Mouse (Mus musculus) liver, embryonic 12.5 days (tissue): ENCODE data around the gene Lbx2. TPM values are rescaled to one million over a fixed set of nuclear protein-coding genes. Genes with fewer than 3 reads are reported as not detected.

ENCODE experiments used
- ATAC-seq: fragments of 200-750 bp; cut with Nextera tagmentation; 2 replicates; pipeline ENCODE4 v1.8.0; 2017; ENCODE audit warnings: moderate number of reproducible peaks, mild to moderate bottlenecking, moderate library complexity
- H3K27ac ChIP-seq: fragments of 300-500 bp; sonication (generic); 2 replicates; pipeline ENCODE4 v1.5.1; 2016; ENCODE audit warnings: mild to moderate bottlenecking
- H3K27me3 ChIP-seq: fragments of 300-500 bp; sonication (generic); replicated peaks from 2 replicates; pipeline ENCODE4 v1.6.1; 2016; ENCODE audit warnings: mild to moderate bottlenecking, moderate library complexity
- H3K36me3 ChIP-seq: fragments of 300-500 bp; sonication (generic); 2 replicates; pipeline ENCODE4 v1.6.1; 2016; ENCODE audit warnings: mild to moderate bottlenecking, moderate library complexity
- H3K4me1 ChIP-seq: fragments of 300-500 bp; sonication (generic); 2 replicates; pipeline ENCODE4 v1.6.1; 2016
- H3K4me2 ChIP-seq: fragments of 300-500 bp; sonication (generic); 2 replicates; pipeline ENCODE4 v1.6.1; 2016; ENCODE audit warnings: mild to moderate bottlenecking, moderate library complexity
- H3K4me3 ChIP-seq: fragments of 300-500 bp; sonication (generic); 2 replicates; pipeline ENCODE4 v1.5.1; 2016; ENCODE audit warnings: mild to moderate bottlenecking, moderate library complexity
- H3K9ac ChIP-seq: fragments of 300-500 bp; sonication (generic); 2 replicates; pipeline ENCODE4 v1.6.1; 2016; ENCODE audit warnings: mild to moderate bottlenecking, moderate library complexity
- H3K9me3 ChIP-seq: fragments of 300-500 bp; sonication (generic); replicated peaks from 2 replicates; pipeline ENCODE4 v1.6.1; 2016; ENCODE audit warnings: mild to moderate bottlenecking, moderate library complexity
- WGBS: fragments of 180-500 bp; shearing (Covaris S2); methylation state at CpG from one replicate; pipeline ENCODE4 v1.1.7; 2016; ENCODE audit not compliant: insufficient replicate concordance; 5-methylcytosine and 5-hydroxymethylcytosine counted together
- polyA plus RNA-seq: library from polyadenylated mRNA; unstranded; fragments of >200 nt; fragmentation: Nextera tagmentation; extraction: Ambion mirVana; gene quantifications from 2 replicates; pipeline ENCODE4 v1.2.1, GENCODE M21; 2016

Lbx2 gene
- polyA plus RNA-seq, 1 experiment from 2014 or later, result 0.25 TPM

- ATAC-seq, result no peak
- peaks cover 38% of the 10 kb centered on the region for H3K4me1 ChIP-seq
- H3K4me3 ChIP-seq, result peak within 1 kb of the TSS; percentile 87
- peak within 1 kb of the TSS; percentile 93 for H3K4me2 ChIP-seq
- H3K9me3 ChIP-seq, result no peaks in the 10 kb centered on the region
- peak within 1 kb of the TSS; percentile 87 for H3K9ac ChIP-seq
- WGBS, result 30% methylated on average over 5 of the region's 5 CpGs
- peak within 1 kb of the TSS; percentile 89 for H3K27ac ChIP-seq
- H3K36me3 ChIP-seq, result peaks cover 9% of the 10 kb centered on the region
- H3K27me3 ChIP-seq, result no peaks in the 10 kb centered on the region
Observed at GRCm38 (mm10) chr6:83125331-83125730, 39.2 kb downstream of the Lbx2 start, which contains the start of gene Ino80b. Gene Ino80b, minus strand, starts transcription at chr6:83125431.

- no peak overlapping the region for H3K9ac ChIP-seq
- 81% methylated on average over 5 of the region's 5 CpGs for WGBS
- no peaks in the 10 kb centered on the region for H3K27me3 ChIP-seq
- H3K4me1 ChIP-seq, result peaks cover 36% of the 10 kb centered on the region
- ATAC-seq, result no peak
- H3K27ac ChIP-seq, result no peak overlapping the region
- no peak overlapping the region for H3K4me2 ChIP-seq
- H3K9me3 ChIP-seq, result no peaks in the 10 kb centered on the region
- H3K36me3 ChIP-seq, result peaks cover 9% of the 10 kb centered on the region
- H3K4me3 ChIP-seq, result no peak overlapping the region
Observed at GRCm38 (mm10) chr6:83127419-83127818, 41.3 kb downstream of the Lbx2 start.

- Histone ChIP-seq H3K9me3 (no peaks in the 10 kb centered on the region), H3K4me1 (peaks cover 39% of the 10 kb centered on the region), H3K36me3 (no peaks in the 10 kb centered on the region), H3K27ac (peak overlapping the region; percentile 65), H3K27me3 (peaks cover 28% of the 10 kb centered on the region), H3K9ac (no peak overlapping the region), H3K4me2 (no peak overlapping the region), H3K4me3 (no peak overlapping the region)
- ATAC-seq, result peak; percentile 42
- 53% methylated on average over 6 of the region's 6 CpGs for WGBS
Observed at GRCm38 (mm10) chr6:83131469-83132034, 45.4 kb downstream of the Lbx2 start.

- no peaks in the 10 kb centered on the region for H3K9me3 ChIP-seq
- no peak for ATAC-seq
- H3K9ac ChIP-seq, result no peak overlapping the region
- peak overlapping the region; percentile 65 for H3K27ac ChIP-seq
- H3K27me3 ChIP-seq, result peaks cover 36% of the 10 kb centered on the region
- H3K36me3 ChIP-seq, result no peaks in the 10 kb centered on the region
- H3K4me1 ChIP-seq, result peaks cover 47% of the 10 kb centered on the region
- no peak overlapping the region for H3K4me2 ChIP-seq
- 68% methylated on average over 9 of the region's 9 CpGs for WGBS
- H3K4me3 ChIP-seq, result no peak overlapping the region
Observed at GRCm38 (mm10) chr6:83132176-83132919, 46.2 kb downstream of the Lbx2 start.

- no peak overlapping the region for H3K4me3 ChIP-seq
- no peaks in the 10 kb centered on the region for H3K36me3 ChIP-seq
- H3K4me2 ChIP-seq, result no peak overlapping the region
- H3K9me3 ChIP-seq, result no peaks in the 10 kb centered on the region
- no peak overlapping the region for H3K27ac ChIP-seq
- peaks cover 51% of the 10 kb centered on the region for H3K27me3 ChIP-seq
- H3K9ac ChIP-seq, result no peak overlapping the region
- no peak for ATAC-seq
- H3K4me1 ChIP-seq, result peaks cover 66% of the 10 kb centered on the region
- 58% methylated on average over 3 of the region's 3 CpGs for WGBS
Observed at GRCm38 (mm10) chr6:83134226-83134625, 48.1 kb downstream of the Lbx2 start.

GRCm38 (mm10) chr6:83134951-83135513 is 48.9 kb downstream of the Lbx2 start, which contains the start of gene Rtkn:
Gene Rtkn, plus strand, starts transcription at chr6:83135463.
- ATAC-seq, result no peak
- peak within 1 kb of the TSS; percentile 83; the same call in 1 of the 2 replicates for H3K27ac ChIP-seq
- WGBS, result 57% methylated on average over 7 of the region's 7 CpGs
- H3K9ac ChIP-seq, result peak within 1 kb of the TSS; percentile 71
- no peaks in the 10 kb centered on the region for H3K36me3 ChIP-seq
- no peaks in the 10 kb centered on the region for H3K9me3 ChIP-seq
- peak within 1 kb of the TSS; percentile 57 for H3K4me3 ChIP-seq
- peaks cover 57% of the 10 kb centered on the region for H3K27me3 ChIP-seq
- peak within 1 kb of the TSS; percentile 70 for H3K4me2 ChIP-seq
- peaks cover 67% of the 10 kb centered on the region for H3K4me1 ChIP-seq

GRCm38 (mm10) chr6:83135571-83136161 is 49.5 kb downstream of the Lbx2 start:
- H3K9ac ChIP-seq, result peak overlapping the region; percentile 71
- peak overlapping the region; percentile 57 for H3K4me3 ChIP-seq
- H3K27me3 ChIP-seq, result peaks cover 60% of the 10 kb centered on the region
- H3K9me3 ChIP-seq, result no peaks in the 10 kb centered on the region
- H3K4me1 ChIP-seq, result peaks cover 67% of the 10 kb centered on the region
- no peaks in the 10 kb centered on the region for H3K36me3 ChIP-seq
- no peak for ATAC-seq
- peak overlapping the region; percentile 70 for H3K4me2 ChIP-seq
- 29% methylated on average over 37 of the region's 37 CpGs for WGBS
- H3K27ac ChIP-seq, result 0 out of 2 replicates have a peak overlapping the region, but pooled peaks have one; percentile 83

- ATAC-seq, result no peak
- peaks cover 67% of the 10 kb centered on the region for H3K27me3 ChIP-seq
Observed at GRCm38 (mm10) chr6:83136291-83136880, 50.2 kb downstream of the Lbx2 start.

GRCm38 (mm10) chr6:83136881-83137575 is 50.9 kb downstream of the Lbx2 start:
- peak overlapping the region; percentile 71 for H3K9ac ChIP-seq
- H3K4me2 ChIP-seq, result peak overlapping the region; percentile 70
- H3K36me3 ChIP-seq, result no peaks in the 10 kb centered on the region
- peak overlapping the region; percentile 57 for H3K4me3 ChIP-seq
- H3K4me1 ChIP-seq, result peaks cover 64% of the 10 kb centered on the region
- ATAC-seq, result peak; percentile 53
- H3K27ac ChIP-seq, result peak overlapping the region; percentile 83
- H3K27me3 ChIP-seq, result peaks cover 74% of the 10 kb centered on the region
- WGBS, result 4% methylated on average over 26 of the region's 26 CpGs
- no peaks in the 10 kb centered on the region for H3K9me3 ChIP-seq

More at GRCm38 (mm10) chr6:83136291-83136880, 50.2 kb downstream of the Lbx2 start:
- Histone ChIP-seq H3K9ac (peak overlapping the region; percentile 71), H3K9me3 (no peaks in the 10 kb centered on the region), H3K4me3 (peak overlapping the region; percentile 57), H3K36me3 (no peaks in the 10 kb centered on the region), H3K27ac (peak overlapping the region; percentile 83), H3K4me2 (peak overlapping the region; percentile 70), H3K4me1 (peaks cover 61% of the 10 kb centered on the region)
- 32% methylated on average over 5 of the region's 5 CpGs for WGBS

- peak; percentile 67 for ATAC-seq
- H3K4me2 ChIP-seq, result peak overlapping the region; percentile 70
- H3K27me3 ChIP-seq, result peaks cover 79% of the 10 kb centered on the region
- H3K9me3 ChIP-seq, result no peaks in the 10 kb centered on the region
- peak overlapping the region; percentile 57 for H3K4me3 ChIP-seq
- under 1% methylated on average over 12 of the region's 12 CpGs for WGBS
- H3K4me1 ChIP-seq, result peaks cover 69% of the 10 kb centered on the region
- H3K27ac ChIP-seq, result peak overlapping the region; percentile 83
- H3K36me3 ChIP-seq, result no peaks in the 10 kb centered on the region
- peak overlapping the region; percentile 71 for H3K9ac ChIP-seq
Observed at GRCm38 (mm10) chr6:83137576-83137950, 51.4 kb downstream of the Lbx2 start.
